Mouse (Mus musculus): ENCODE measurements around the gene Plekhm3. TPM values are rescaled to one million over a fixed set of nuclear protein-coding genes. Genes with fewer than 3 reads are reported as not detected.

The Plekhm3 gene
- polyA plus RNA-seq, 1 experiment from 2014 or later: 8.4 TPM

GRCm38 (mm10) chr1:64893806-64894205 lies 62.8 kb downstream of the Plekhm3 start:
- no peak overlapping the region for H3K9ac ChIP-seq (ENCODE audit: low read length)
- no peak overlapping the region for H3K4me3 ChIP-seq (ENCODE audit: control insufficient read depth in 1 of 2, insufficient read depth in 1 of 2, low read depth in 1 of 2, low read length in 2 of 2)
- H3K27me3 ChIP-seq (ENCODE audit: control insufficient read depth, insufficient read depth, low read length): no peaks in the 10 kb centered on the region
- H3K27ac ChIP-seq (replicated peaks in 1 of 2; ENCODE audit: control insufficient read depth in 1 of 2, insufficient read depth in 1 of 2, low read depth in 2 of 2, low read length in 2 of 2): no peak overlapping the region
- H3K4me2 ChIP-seq (ENCODE audit: low read length): no peak overlapping the region
- H3K4me1 ChIP-seq (ENCODE audit: control insufficient read depth in 2 of 2, insufficient read depth in 2 of 2, low read length in 2 of 2): no peaks in the 10 kb centered on the region
- H3K9me3 ChIP-seq (ENCODE audit: control insufficient read depth, low read length): no peaks in the 10 kb centered on the region
- WGBS: 90% methylated on average over 7 of the region's 7 CpGs
- no peak for ATAC-seq (ENCODE audit: insufficient number of reproducible peaks, insufficient read depth, low FRiP score, low read depth)
- H3K36me3 ChIP-seq (ENCODE audit: control insufficient read depth, insufficient read depth, low read length): no peaks in the 10 kb centered on the region

GRCm38 (mm10) chr1:64891332-64891731 lies 65.3 kb downstream of the Plekhm3 start:
- H3K9ac ChIP-seq (ENCODE audit: low read length): no peak overlapping the region
- H3K9me3 ChIP-seq (ENCODE audit: control insufficient read depth, low read length): no peaks in the 10 kb centered on the region
- H3K27me3 ChIP-seq (ENCODE audit: control insufficient read depth, insufficient read depth, low read length): no peaks in the 10 kb centered on the region
- no peaks in the 10 kb centered on the region for H3K36me3 ChIP-seq (ENCODE audit: control insufficient read depth, insufficient read depth, low read length)
- H3K4me1 ChIP-seq (ENCODE audit: control insufficient read depth in 2 of 2, insufficient read depth in 2 of 2, low read length in 2 of 2): no peaks in the 10 kb centered on the region
- no peak for ATAC-seq (ENCODE audit: insufficient number of reproducible peaks, insufficient read depth, low FRiP score, low read depth)
- 86% methylated on average over 4 of the region's 4 CpGs for WGBS
- H3K4me3 ChIP-seq (ENCODE audit: control insufficient read depth in 1 of 2, insufficient read depth in 1 of 2, low read depth in 1 of 2, low read length in 2 of 2): no peak overlapping the region
- H3K27ac ChIP-seq (replicated peaks in 1 of 2; ENCODE audit: control insufficient read depth in 1 of 2, insufficient read depth in 1 of 2, low read depth in 2 of 2, low read length in 2 of 2): no peak overlapping the region
- H3K4me2 ChIP-seq (ENCODE audit: low read length): no peak overlapping the region

- H3K4me3 ChIP-seq (ENCODE audit: control insufficient read depth in 1 of 2, insufficient read depth in 1 of 2, low read depth in 1 of 2, low read length in 2 of 2): no peak overlapping the region
- 88% methylated on average over 2 of the region's 2 CpGs for WGBS
- ATAC-seq (ENCODE audit: insufficient number of reproducible peaks, insufficient read depth, low FRiP score, low read depth): no peak
- 0 out of 2 replicates have a peak, but pooled peaks cover 2% of the 10 kb centered on the region for H3K36me3 ChIP-seq (ENCODE audit: control insufficient read depth, insufficient read depth, low read length)
- H3K9ac ChIP-seq (ENCODE audit: low read length): no peak overlapping the region
- H3K9me3 ChIP-seq (ENCODE audit: control insufficient read depth, low read length): no peaks in the 10 kb centered on the region
- H3K27me3 ChIP-seq (ENCODE audit: control insufficient read depth, insufficient read depth, low read length): no peaks in the 10 kb centered on the region
- no peak overlapping the region for H3K4me2 ChIP-seq (ENCODE audit: low read length)
- H3K4me1 ChIP-seq (ENCODE audit: control insufficient read depth in 2 of 2, insufficient read depth in 2 of 2, low read length in 2 of 2): peaks cover 3 to 6% of the 10 kb centered on the region in 2 experiments; a peak in 2 of 4 replicates
- H3K27ac ChIP-seq (replicated peaks in 1 of 2; ENCODE audit: control insufficient read depth in 1 of 2, insufficient read depth in 1 of 2, low read depth in 2 of 2, low read length in 2 of 2): no peak overlapping the region
These were observed 69.0 kb downstream of the Plekhm3 start for GRCm38 (mm10) chr1:64887502-64888203.

GRCm38 (mm10) chr1:64886718-64887117 lies 69.9 kb downstream of the Plekhm3 start:
- Histone ChIP-seq H3K36me3 (ENCODE audit: control insufficient read depth, insufficient read depth, low read length) (0 out of 2 replicates have a peak, but pooled peaks cover 4% of the 10 kb centered on the region), H3K9ac (ENCODE audit: low read length) (no peak overlapping the region), H3K4me2 (ENCODE audit: low read length) (no peak overlapping the region), H3K4me1 (ENCODE audit: control insufficient read depth in 2 of 2, insufficient read depth in 2 of 2, low read length in 2 of 2) (peaks cover 3 to 6% of the 10 kb centered on the region in 2 experiments; a peak in 2 of 4 replicates), H3K27me3 (ENCODE audit: control insufficient read depth, insufficient read depth, low read length) (no peaks in the 10 kb centered on the region), H3K9me3 (ENCODE audit: control insufficient read depth, low read length) (no peaks in the 10 kb centered on the region), H3K4me3 (ENCODE audit: control insufficient read depth in 1 of 2, insufficient read depth in 1 of 2, low read depth in 1 of 2, low read length in 2 of 2) (no peak overlapping the region), H3K27ac (replicated peaks in 1 of 2; ENCODE audit: control insufficient read depth in 1 of 2, insufficient read depth in 1 of 2, low read depth in 2 of 2, low read length in 2 of 2) (no peak overlapping the region)
- ATAC-seq (ENCODE audit: insufficient number of reproducible peaks, insufficient read depth, low FRiP score, low read depth): no peak
- WGBS: 92% methylated on average over 6 of the region's 6 CpGs

- no peak overlapping the region for H3K4me2 ChIP-seq (ENCODE audit: low read length)
- H3K36me3 ChIP-seq (ENCODE audit: control insufficient read depth, insufficient read depth, low read length): 0 out of 2 replicates have a peak, but pooled peaks cover 4% of the 10 kb centered on the region
- no peak overlapping the region for H3K27ac ChIP-seq (replicated peaks in 1 of 2; ENCODE audit: control insufficient read depth in 1 of 2, insufficient read depth in 1 of 2, low read depth in 2 of 2, low read length in 2 of 2)
- no peak for ATAC-seq (ENCODE audit: insufficient number of reproducible peaks, insufficient read depth, low FRiP score, low read depth)
- 72% methylated on average over 3 of the region's 3 CpGs for WGBS
- peaks cover 3 to 6% of the 10 kb centered on the region in 2 experiments; a peak in 2 of 4 replicates for H3K4me1 ChIP-seq (ENCODE audit: control insufficient read depth in 2 of 2, insufficient read depth in 2 of 2, low read length in 2 of 2)
- H3K9me3 ChIP-seq (ENCODE audit: control insufficient read depth, low read length): no peaks in the 10 kb centered on the region
- H3K4me3 ChIP-seq (ENCODE audit: control insufficient read depth in 1 of 2, insufficient read depth in 1 of 2, low read depth in 1 of 2, low read length in 2 of 2): no peak overlapping the region
- no peak overlapping the region for H3K9ac ChIP-seq (ENCODE audit: low read length)
- no peaks in the 10 kb centered on the region for H3K27me3 ChIP-seq (ENCODE audit: control insufficient read depth, insufficient read depth, low read length)
These were observed 71.3 kb downstream of the Plekhm3 start for GRCm38 (mm10) chr1:64885328-64885727.

- Histone ChIP-seq H3K4me1 (ENCODE audit: control insufficient read depth in 2 of 2, insufficient read depth in 2 of 2, low read length in 2 of 2) (peaks cover 3 to 6% of the 10 kb centered on the region in 2 experiments; a peak in 2 of 4 replicates), H3K27me3 (ENCODE audit: control insufficient read depth, insufficient read depth, low read length) (no peaks in the 10 kb centered on the region), H3K4me2 (ENCODE audit: low read length) (no peak overlapping the region), H3K9ac (ENCODE audit: low read length) (no peak overlapping the region), H3K9me3 (ENCODE audit: control insufficient read depth, low read length) (no peaks in the 10 kb centered on the region), H3K36me3 (ENCODE audit: control insufficient read depth, insufficient read depth, low read length) (0 out of 2 replicates have a peak, but pooled peaks cover 4% of the 10 kb centered on the region), H3K4me3 (ENCODE audit: control insufficient read depth in 1 of 2, insufficient read depth in 1 of 2, low read depth in 1 of 2, low read length in 2 of 2) (no peak overlapping the region), H3K27ac (replicated peaks in 1 of 2; ENCODE audit: control insufficient read depth in 1 of 2, insufficient read depth in 1 of 2, low read depth in 2 of 2, low read length in 2 of 2) (no peak overlapping the region)
- 32% methylated on average over 6 of the region's 6 CpGs for WGBS
- ATAC-seq (ENCODE audit: insufficient number of reproducible peaks, insufficient read depth, low FRiP score, low read depth): no peak
These were observed 72.6 kb downstream of the Plekhm3 start for GRCm38 (mm10) chr1:64884007-64884406.

GRCm38 (mm10) chr1:64880613-64881012 lies 76.0 kb downstream of the Plekhm3 start:
- H3K4me3 ChIP-seq (ENCODE audit: control insufficient read depth in 1 of 2, insufficient read depth in 1 of 2, low read depth in 1 of 2, low read length in 2 of 2): no peak overlapping the region
- H3K9ac ChIP-seq (ENCODE audit: low read length): no peak overlapping the region
- H3K4me2 ChIP-seq (ENCODE audit: low read length): no peak overlapping the region
- 0 out of 2 replicates have a peak, but pooled peaks cover 4% of the 10 kb centered on the region for H3K36me3 ChIP-seq (ENCODE audit: control insufficient read depth, insufficient read depth, low read length)
- no peak for ATAC-seq (ENCODE audit: insufficient number of reproducible peaks, insufficient read depth, low FRiP score, low read depth)
- peaks cover 5 to 16% of the 10 kb centered on the region in 2 experiments; a peak in 3 of 4 replicates for H3K4me1 ChIP-seq (ENCODE audit: control insufficient read depth in 2 of 2, insufficient read depth in 2 of 2, low read length in 2 of 2)
- H3K27me3 ChIP-seq (ENCODE audit: control insufficient read depth, insufficient read depth, low read length): no peaks in the 10 kb centered on the region
- 76% methylated on average over 3 of the region's 3 CpGs for WGBS
- H3K9me3 ChIP-seq (ENCODE audit: control insufficient read depth, low read length): no peaks in the 10 kb centered on the region
- H3K27ac ChIP-seq (replicated peaks in 1 of 2; ENCODE audit: control insufficient read depth in 1 of 2, insufficient read depth in 1 of 2, low read depth in 2 of 2, low read length in 2 of 2): no peak overlapping the region
